Mouse (Mus musculus) cerebellum, postnatal 10 days (tissue): ENCODE results near the gene Epb41.
A peak's percentile ranks its signal among the peaks of the same experiment; 100 is the strongest.

Source experiments
- DNase-seq, 2 experiments: peaks; one replicate each; pipeline ENCODE4 v3.0.0; 2021; ENCODE audit warnings: mixed read lengths in 2 of 2

Gene Epb41

GRCm38 (mm10) chr4:132074933-132075769 is at the start of gene Epb41:
Gene Epb41 (minus strand): TSS chr4:132075321.
- DNase-seq = peak; percentile 98

GRCm38 (mm10) chr4:132123166-132123565 is 48.0 kb upstream of the Epb41 start:
- DNase-seq = no peak

GRCm38 (mm10) chr4:132121674-132122073 is 46.6 kb upstream of the Epb41 start:
- DNase-seq = peak; percentile 26 to 33

- DNase-seq = no peak
Observed at GRCm38 (mm10) chr4:132119566-132119965, 44.4 kb upstream of the Epb41 start.

- DNase-seq = no peak
Observed at GRCm38 (mm10) chr4:132116315-132116714, 41.2 kb upstream of the Epb41 start.

- peak; percentile 27 to 34 for DNase-seq
Observed at GRCm38 (mm10) chr4:132113411-132114095, 38.4 kb upstream of the Epb41 start.

GRCm38 (mm10) chr4:132111227-132111626 is 36.1 kb upstream of the Epb41 start:
- DNase-seq = no peak

GRCm38 (mm10) chr4:132108221-132108620 is 33.1 kb upstream of the Epb41 start:
- no peak for DNase-seq

- DNase-seq = peak in 1 of 2 experiments; percentile 31
Observed at GRCm38 (mm10) chr4:132101152-132101551, 26.0 kb upstream of the Epb41 start.

GRCm38 (mm10) chr4:132099548-132099947 is 24.4 kb upstream of the Epb41 start:
- DNase-seq = no peak

- no peak for DNase-seq
Observed at GRCm38 (mm10) chr4:132095043-132095442, 19.9 kb upstream of the Epb41 start.

GRCm38 (mm10) chr4:132093928-132094327 is 18.8 kb upstream of the Epb41 start:
- DNase-seq = no peak

- no peak for DNase-seq
Observed at GRCm38 (mm10) chr4:132093136-132093535, 18.0 kb upstream of the Epb41 start.

- DNase-seq = peak; percentile 78 to 83
Observed at GRCm38 (mm10) chr4:132088921-132089320, 13.8 kb upstream of the Epb41 start.

GRCm38 (mm10) chr4:132085114-132085513 is 10.0 kb upstream of the Epb41 start:
- DNase-seq = no peak

GRCm38 (mm10) chr4:132080492-132080983 is 5.4 kb upstream of the Epb41 start:
- DNase-seq = no peak

GRCm38 (mm10) chr4:132079555-132080275 is 4.6 kb upstream of the Epb41 start:
- DNase-seq = peak; percentile 87 to 91

GRCm38 (mm10) chr4:132078296-132078714 is 3.2 kb upstream of the Epb41 start:
- DNase-seq = no peak

- DNase-seq = no peak
Observed at GRCm38 (mm10) chr4:132077445-132077844, 2.3 kb upstream of the Epb41 start.

- no peak for DNase-seq
Observed at GRCm38 (mm10) chr4:132076480-132077405, 1.6 kb upstream of the Epb41 start.

- no peak for DNase-seq
Observed at GRCm38 (mm10) chr4:132075796-132076195, 675 bp upstream of the Epb41 start.
